Mouse (Mus musculus) heart, postnatal 10 days (tissue): ENCODE measurements around the gene Htra2. TPM values are rescaled to one million over a fixed set of nuclear protein-coding genes. Genes with fewer than 3 reads are reported as not detected.

Source experiments
- DNase-seq, 2 experiments: peaks; one replicate each; pipeline ENCODE4 v3.0.0; 2021
- intact Hi-C: fragments of 180-260 bp; cut with DNase I; formaldehyde crosslinking; loops from one replicate; pipeline ENCODE4 v1.15.1; 2025
- total RNA-seq, 2 experiments: library from RNA; stranded (reverse); gene quantifications; 2 replicates each; pipeline ENCODE4 v1.2.3; 2021

Gene Htra2
- total RNA-seq, 2 experiments from 2014 or later: 32.9 to 35.6 TPM

- intact Hi-C loops: no loop called here
- DNase-seq: peak; percentile 55 to 56
Measured at GRCm38 (mm10) chr6:83070311-83071219, 15.5 kb upstream of the Htra2 start.

- intact Hi-C loops: no loop called here
- DNase-seq: no peak
Measured at GRCm38 (mm10) chr6:83070247-83070310, 15.0 kb upstream of the Htra2 start, which contains the start of gene Tlx2. Tlx2 (minus strand) TSS chr6:83070293.

- intact Hi-C loops: no loop called here
- peak in 1 of 2 experiments; percentile 26 for DNase-seq
Measured at GRCm38 (mm10) chr6:83069488-83070246, 14.6 kb upstream of the Htra2 start.

GRCm38 (mm10) chr6:83068706-83069487 is 13.8 kb upstream of the Htra2 start:
- DNase-seq: no peak
- intact Hi-C loops: no loop called here

GRCm38 (mm10) chr6:83068221-83068620 is 13.1 kb upstream of the Htra2 start:
- intact Hi-C loops: no loop called here
- no peak for DNase-seq

- DNase-seq: no peak
- intact Hi-C loops: no loop called here
Measured at GRCm38 (mm10) chr6:83066441-83066840, 11.4 kb upstream of the Htra2 start.

GRCm38 (mm10) chr6:83065995-83066394 is 10.9 kb upstream of the Htra2 start:
- DNase-seq: no peak
- intact Hi-C loops: no loop called here

GRCm38 (mm10) chr6:83058725-83059124 is 3.7 kb upstream of the Htra2 start:
- intact Hi-C loops: no loop called here
- DNase-seq: no peak

GRCm38 (mm10) chr6:83057790-83058189 is 2.7 kb upstream of the Htra2 start, which contains the start of gene Dqx1:
Dqx1 (plus strand) TSS chr6:83057844.
- intact Hi-C loops: no loop called here
- no peak for DNase-seq

- DNase-seq: peak; percentile 97
- intact Hi-C loops: loop anchor here (2.0 kb wide), 1 partner anchor 47 kb away; the partner anchor contains the start of genes Ccdc142 and Gm42688
Measured at GRCm38 (mm10) chr6:83054074-83054851, 810 bp downstream of the Htra2 start, which contains the start of gene Aup1. Aup1 (plus strand) TSS chr6:83054521.

GRCm38 (mm10) chr6:83053136-83053960 is 1.7 kb downstream of the Htra2 start:
- DNase-seq: peak in 1 of 2 experiments; percentile 52
- intact Hi-C loops: no loop called here

- no peak for DNase-seq
- intact Hi-C loops: no loop called here
Measured at GRCm38 (mm10) chr6:83049367-83049766, 5.7 kb downstream of the Htra2 start.

- intact Hi-C loops: no loop called here
- DNase-seq: peak; percentile 42 to 44
Measured at GRCm38 (mm10) chr6:83044742-83045141, 10.3 kb downstream of the Htra2 start.

GRCm38 (mm10) chr6:83043993-83044392 is 11.1 kb downstream of the Htra2 start:
- intact Hi-C loops: no loop called here

GRCm38 (mm10) chr6:83043561-83043960 is 11.5 kb downstream of the Htra2 start:
- DNase-seq: no peak
- intact Hi-C loops: no loop called here

More at GRCm38 (mm10) chr6:83043993-83044392, 11.1 kb downstream of the Htra2 start:
- DNase-seq: no peak

GRCm38 (mm10) chr6:83040601-83041000 is 14.5 kb downstream of the Htra2 start:
- intact Hi-C loops: no loop called here
- no peak for DNase-seq

GRCm38 (mm10) chr6:83038496-83039012 is 16.5 kb downstream of the Htra2 start:
- intact Hi-C loops: no loop called here
- peak; percentile 88 to 96 for DNase-seq

- DNase-seq: no peak
- intact Hi-C loops: no loop called here
Measured at GRCm38 (mm10) chr6:83037188-83037587, 17.9 kb downstream of the Htra2 start.

GRCm38 (mm10) chr6:83034463-83035055 is 20.5 kb downstream of the Htra2 start:
- intact Hi-C loops: no loop called here

More at GRCm38 (mm10) chr6:83034463-83035055, 20.5 kb downstream of the Htra2 start:
- no peak for DNase-seq
